Mouse (Mus musculus): ENCODE measurements at regions not wholly inside any gene's neighbourhood (a gene's known extent, or its start where the extent isn't known, plus 50 kb on each side); places are given as distances from the start of the nearest gene placed in this dataset.

DNA sequence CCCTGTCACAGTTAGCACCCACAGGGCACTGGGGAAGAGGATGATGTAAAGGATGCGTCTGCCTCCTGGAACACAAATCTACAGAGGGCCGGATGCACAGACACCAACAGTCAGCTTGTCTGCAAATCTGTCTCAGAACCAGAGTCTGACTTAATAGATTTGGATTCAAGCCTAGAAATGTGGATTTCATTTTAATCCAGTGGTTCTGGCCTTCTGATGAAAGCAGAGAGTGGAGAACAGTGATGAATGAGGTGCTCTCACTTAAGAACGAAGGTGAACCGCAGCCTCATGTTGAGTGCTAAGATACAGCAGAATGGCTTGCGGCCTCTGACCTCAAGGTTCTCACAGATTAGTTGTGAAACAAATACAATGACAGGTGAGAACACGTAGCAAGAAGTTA, 446.5 kb downstream of the Tmem114 start:
- H3K4me1 ChIP-seq = no peaks in the 10 kb centered on the region
- ATAC-seq (ENCODE audit: low FRiP score, low read depth) = no peak
- H3K9ac ChIP-seq = no peak overlapping the region
- no peaks in the 10 kb centered on the region for H3K36me3 ChIP-seq
- H3K4me2 ChIP-seq (replicated peaks) = no peak overlapping the region
- no peak overlapping the region for H3K27ac ChIP-seq
- H3K9me3 ChIP-seq = no peaks in the 10 kb centered on the region
- WGBS = 69% methylated on average over 6 of the region's 6 CpGs
- H3K27me3 ChIP-seq (replicated peaks) = no peaks in the 10 kb centered on the region
- H3K4me3 ChIP-seq = no peak overlapping the region

GRCm38 (mm10) chr16:7951616-7952015, 473.3 kb downstream of the Tmem114 start:
- Histone ChIP-seq H3K27ac (no peak overlapping the region), H3K4me3 (no peak overlapping the region), H3K9ac (no peak overlapping the region), H3K36me3 (no peaks in the 10 kb centered on the region), H3K27me3 (replicated peaks) (no peaks in the 10 kb centered on the region), H3K4me2 (replicated peaks) (no peak overlapping the region), H3K4me1 (no peaks in the 10 kb centered on the region), H3K9me3 (no peaks in the 10 kb centered on the region)
- ATAC-seq (ENCODE audit: low FRiP score, low read depth) = no peak
- 83% methylated on average over 2 of the region's 2 CpGs for WGBS

DNA sequence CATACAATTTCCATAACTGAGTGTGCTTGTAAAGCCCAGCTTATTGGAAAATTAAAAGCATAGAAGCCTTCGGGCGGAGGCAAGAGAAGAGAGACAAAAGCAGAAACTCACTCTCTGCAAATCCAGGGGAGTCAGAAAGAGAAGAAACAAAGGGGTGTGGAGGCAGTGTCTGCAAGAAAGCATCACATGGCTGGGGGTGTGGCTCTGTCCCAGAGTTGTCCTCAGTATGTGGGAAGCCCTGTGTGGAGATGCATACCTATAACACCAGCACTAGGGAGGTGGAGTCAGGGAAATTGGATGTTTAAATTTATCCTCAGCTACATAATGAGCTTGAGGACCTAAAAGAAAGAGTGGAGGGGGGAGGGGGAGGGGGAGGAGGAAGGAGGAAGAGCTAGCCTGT, 482.6 kb downstream of the Tmem114 start:
- ATAC-seq (ENCODE audit: low FRiP score, low read depth) = no peak
- Histone ChIP-seq H3K9ac (no peak overlapping the region), H3K9me3 (no peaks in the 10 kb centered on the region), H3K4me2 (replicated peaks) (no peak overlapping the region), H3K27me3 (replicated peaks) (no peaks in the 10 kb centered on the region), H3K36me3 (no peaks in the 10 kb centered on the region), H3K4me1 (no peaks in the 10 kb centered on the region), H3K4me3 (no peak overlapping the region), H3K27ac (no peak overlapping the region)
- 86% methylated on average over 2 of the region's 2 CpGs for WGBS

DNA sequence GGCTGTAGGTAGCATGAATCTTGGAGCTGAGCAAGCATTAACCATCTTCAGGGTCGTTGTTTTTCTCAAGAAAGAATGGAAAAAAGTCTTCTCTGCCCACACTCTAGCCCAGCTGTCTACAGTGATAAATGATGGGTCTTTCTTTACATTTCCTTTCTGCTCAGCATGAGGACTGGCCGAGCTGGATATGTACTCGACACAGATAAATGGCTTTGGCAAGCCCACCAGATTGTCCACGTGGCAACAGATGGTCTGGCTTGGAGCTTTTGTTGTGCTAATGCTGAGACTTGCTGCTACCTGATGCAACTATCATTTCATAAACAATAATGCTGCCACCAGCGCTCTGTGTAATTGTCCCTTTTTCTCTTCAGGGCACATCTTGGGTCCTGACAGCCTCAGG, 487.8 kb downstream of the Tmem114 start:
- H3K4me1 ChIP-seq = no peaks in the 10 kb centered on the region
- H3K9me3 ChIP-seq = no peaks in the 10 kb centered on the region
- no peak for ATAC-seq (ENCODE audit: low FRiP score, low read depth)
- no peaks in the 10 kb centered on the region for H3K27me3 ChIP-seq (replicated peaks)
- no peak overlapping the region for H3K4me3 ChIP-seq
- no peak overlapping the region for H3K9ac ChIP-seq
- H3K36me3 ChIP-seq = no peaks in the 10 kb centered on the region
- WGBS = 19% methylated on average over 5 of the region's 5 CpGs
- no peak overlapping the region for H3K4me2 ChIP-seq (replicated peaks)
- H3K27ac ChIP-seq = no peak overlapping the region

DNA sequence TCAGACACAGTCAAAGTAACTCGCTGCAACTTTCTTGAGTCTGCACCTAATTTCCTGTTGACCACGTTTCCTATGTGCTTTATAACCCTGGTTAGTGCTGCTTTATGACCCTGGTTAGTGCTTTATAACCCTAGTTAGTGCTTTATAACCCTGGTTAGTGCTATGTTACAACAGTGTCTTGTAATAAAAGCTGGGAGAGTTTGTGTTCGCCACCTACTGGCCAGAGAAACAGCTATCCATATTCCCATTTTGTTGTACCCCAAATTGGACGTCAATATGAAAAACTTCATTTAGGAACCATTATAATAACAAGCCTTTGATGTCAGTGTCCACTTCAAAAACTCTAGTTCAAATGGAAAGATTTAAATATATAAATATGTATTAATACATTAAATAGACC, 492.6 kb downstream of the Tmem114 start:
- no peak overlapping the region for H3K4me2 ChIP-seq (replicated peaks)
- ATAC-seq (ENCODE audit: low FRiP score, low read depth) = no peak
- no peak overlapping the region for H3K9ac ChIP-seq
- H3K4me3 ChIP-seq = no peak overlapping the region
- 17% methylated on average over 4 of the region's 4 CpGs for WGBS
- H3K27me3 ChIP-seq (replicated peaks) = no peaks in the 10 kb centered on the region
- H3K27ac ChIP-seq = no peak overlapping the region
- no peaks in the 10 kb centered on the region for H3K36me3 ChIP-seq
- H3K9me3 ChIP-seq = no peaks in the 10 kb centered on the region
- H3K4me1 ChIP-seq = no peaks in the 10 kb centered on the region

GRCm38 (mm10) chr16:7931676-7932075, 493.3 kb downstream of the Tmem114 start:
- WGBS = 83% methylated on average over 6 of the region's 6 CpGs
- H3K4me3 ChIP-seq = no peak overlapping the region

GRCm38 (mm10) chr16:7929112-7929511, 495.8 kb downstream of the Tmem114 start:
- no peaks in the 10 kb centered on the region for H3K27me3 ChIP-seq (replicated peaks)
- no peaks in the 10 kb centered on the region for H3K4me1 ChIP-seq
- no peaks in the 10 kb centered on the region for H3K36me3 ChIP-seq
- no peak for ATAC-seq (ENCODE audit: low FRiP score, low read depth)
- H3K9me3 ChIP-seq = no peaks in the 10 kb centered on the region
- H3K27ac ChIP-seq = no peak overlapping the region
- H3K9ac ChIP-seq = no peak overlapping the region
- WGBS = 62% methylated on average over 4 of the region's 4 CpGs
- H3K4me3 ChIP-seq = no peak overlapping the region
- H3K4me2 ChIP-seq (replicated peaks) = no peak overlapping the region

More at GRCm38 (mm10) chr16:7931676-7932075, 493.3 kb downstream of the Tmem114 start:
- Histone ChIP-seq H3K9ac (no peak overlapping the region), H3K27ac (no peak overlapping the region), H3K36me3 (no peaks in the 10 kb centered on the region), H3K27me3 (replicated peaks) (no peaks in the 10 kb centered on the region), H3K4me2 (replicated peaks) (no peak overlapping the region), H3K4me1 (no peaks in the 10 kb centered on the region), H3K9me3 (no peaks in the 10 kb centered on the region)
- ATAC-seq (ENCODE audit: low FRiP score, low read depth) = no peak

DNA sequence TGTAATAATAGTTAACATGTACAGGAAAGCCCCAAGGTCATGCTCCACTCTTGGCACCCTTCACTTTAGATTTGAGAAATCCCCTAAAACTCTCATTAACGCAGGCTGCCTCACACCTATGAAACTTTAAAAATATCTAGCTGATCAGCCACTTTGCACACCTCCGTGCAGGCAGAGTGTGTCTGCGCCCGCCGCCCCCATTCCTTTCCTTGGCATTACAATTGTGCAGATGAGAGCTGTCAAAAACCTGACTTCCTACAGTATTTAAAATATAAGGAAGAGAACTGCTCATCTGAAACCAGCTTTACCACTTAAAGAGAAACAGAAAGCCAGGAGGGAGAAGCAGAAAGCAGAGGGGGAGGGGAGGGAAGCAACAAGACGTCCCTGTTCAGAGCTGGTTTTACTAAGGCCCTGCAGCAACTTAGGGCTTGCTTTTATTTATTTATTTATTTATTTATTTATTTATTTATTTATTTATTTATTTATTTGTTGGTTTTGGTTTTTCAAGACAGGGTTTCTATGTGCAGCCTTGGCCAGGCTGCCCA, 496.5 kb downstream of the Tmem114 start:
- ATAC-seq (ENCODE audit: low FRiP score, low read depth) = no peak
- 85% methylated on average over 6 of the region's 6 CpGs for WGBS
- H3K9ac ChIP-seq = no peak overlapping the region
- no peaks in the 10 kb centered on the region for H3K9me3 ChIP-seq
- no peaks in the 10 kb centered on the region for H3K4me1 ChIP-seq
- H3K4me2 ChIP-seq (replicated peaks) = no peak overlapping the region
- no peaks in the 10 kb centered on the region for H3K36me3 ChIP-seq
- no peaks in the 10 kb centered on the region for H3K27me3 ChIP-seq (replicated peaks)
- H3K4me3 ChIP-seq = no peak overlapping the region
- no peak overlapping the region for H3K27ac ChIP-seq

- Histone ChIP-seq H3K4me3 (no peak overlapping the region), H3K27me3 (replicated peaks) (no peaks in the 10 kb centered on the region), H3K4me2 (replicated peaks) (no peak overlapping the region), H3K9ac (no peak overlapping the region), H3K36me3 (no peaks in the 10 kb centered on the region), H3K4me1 (no peaks in the 10 kb centered on the region), H3K27ac (no peak overlapping the region), H3K9me3 (no peaks in the 10 kb centered on the region)
- WGBS = 75% methylated on average over 8 of the region's 8 CpGs
- no peak for ATAC-seq (ENCODE audit: low FRiP score, low read depth)
Measured at GRCm38 (mm10) chr16:7927756-7928155, 497.2 kb downstream of the Tmem114 start.

- Histone ChIP-seq H3K27ac (no peak overlapping the region), H3K4me1 (no peaks in the 10 kb centered on the region), H3K4me2 (replicated peaks) (no peak overlapping the region), H3K4me3 (no peak overlapping the region), H3K9ac (no peak overlapping the region), H3K36me3 (no peaks in the 10 kb centered on the region), H3K27me3 (replicated peaks) (no peaks in the 10 kb centered on the region), H3K9me3 (no peaks in the 10 kb centered on the region)
- 79% methylated on average over 2 of the region's 2 CpGs for WGBS
- no peak for ATAC-seq (ENCODE audit: low FRiP score, low read depth)
Measured at GRCm38 (mm10) chr16:7895786-7896185, 529.1 kb downstream of the Tmem114 start.

DNA sequence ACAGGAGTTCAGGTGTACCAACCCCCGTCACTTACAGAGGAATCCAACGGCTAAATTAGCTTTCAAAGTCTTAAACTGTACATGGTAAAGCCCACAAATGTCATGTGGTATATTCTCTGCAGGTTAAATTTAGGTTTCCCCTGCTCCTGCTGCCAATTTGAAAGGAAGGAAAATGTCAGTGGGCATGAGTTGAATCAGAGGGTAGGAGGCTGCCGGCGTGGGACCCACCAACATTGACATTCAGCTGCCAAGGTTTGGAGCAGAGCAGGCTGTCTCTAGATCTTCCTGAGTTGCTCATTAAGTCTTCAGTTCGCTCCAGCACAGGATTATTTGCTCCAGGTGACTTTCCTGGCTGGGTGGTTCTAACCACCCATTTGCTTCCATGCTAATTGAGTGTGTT, 532.1 kb downstream of the Tmem114 start:
- WGBS = 82% methylated on average over 5 of the region's 5 CpGs
- no peak for ATAC-seq (ENCODE audit: low FRiP score, low read depth)
- Histone ChIP-seq H3K9ac (no peak overlapping the region), H3K36me3 (no peaks in the 10 kb centered on the region), H3K4me1 (no peaks in the 10 kb centered on the region), H3K4me3 (no peak overlapping the region), H3K27me3 (replicated peaks) (no peaks in the 10 kb centered on the region), H3K9me3 (no peaks in the 10 kb centered on the region), H3K27ac (no peak overlapping the region), H3K4me2 (replicated peaks) (no peak overlapping the region)

GRCm38 (mm10) chr16:7863406-7863805, 561.5 kb downstream of the Tmem114 start:
- Histone ChIP-seq H3K36me3 (no peaks in the 10 kb centered on the region), H3K9me3 (no peaks in the 10 kb centered on the region), H3K27ac (no peak overlapping the region), H3K9ac (no peak overlapping the region), H3K4me3 (no peak overlapping the region), H3K4me1 (no peaks in the 10 kb centered on the region), H3K4me2 (replicated peaks) (no peak overlapping the region), H3K27me3 (replicated peaks) (no peaks in the 10 kb centered on the region)
- ATAC-seq (ENCODE audit: low FRiP score, low read depth) = no peak
- WGBS = 95% methylated on average over 2 of the region's 2 CpGs

- Histone ChIP-seq H3K9ac (no peak overlapping the region), H3K36me3 (no peaks in the 10 kb centered on the region), H3K9me3 (no peaks in the 10 kb centered on the region), H3K27ac (no peak overlapping the region), H3K4me1 (no peaks in the 10 kb centered on the region), H3K27me3 (replicated peaks) (no peaks in the 10 kb centered on the region), H3K4me2 (replicated peaks) (no peak overlapping the region), H3K4me3 (no peak overlapping the region)
- WGBS = 81% methylated on average over 5 of the region's 5 CpGs
- no peak for ATAC-seq (ENCODE audit: low FRiP score, low read depth)
Measured at GRCm38 (mm10) chr16:7839139-7839538, 585.8 kb downstream of the Tmem114 start.
